Mouse (Mus musculus): Measurements from ENCODE around the gene Sptssa. TPM values are rescaled to one million over a fixed set of nuclear protein-coding genes. Genes with fewer than 3 reads are reported as not detected.

Sptssa gene
- total and polyA plus RNA-seq, 2 experiments from 2014 or later = 66.0 to 222 TPM

- Histone ChIP-seq H3K4me1 (ENCODE audit: insufficient read depth, low read length) (peaks cover 5% of the 10 kb centered on the region; the same call in 1 of the 2 replicates), H3K9me3 (ENCODE audit: low read length) (no peaks in the 10 kb centered on the region), H3K4me2 (ENCODE audit: low read depth, low read length) (0 out of 2 replicates have a peak overlapping the region, but pooled peaks have one; percentile 1), H3K27ac (peak overlapping the region; percentile 11; the same call in 1 of the 2 replicates), H3K36me3 (ENCODE audit: insufficient read depth, low read length) (no peaks in the 10 kb centered on the region), H3K4me3 (ENCODE audit: low read length) (no peak overlapping the region), H3K9ac (replicated peaks; ENCODE audit: low read length) (no peak overlapping the region), H3K27me3 (ENCODE audit: insufficient read depth, low read length) (no peaks in the 10 kb centered on the region)
- TF ChIP-seq CTCF (IDR thresholded peaks at IDR 0.05; ENCODE audit: low read depth) = no peak
- DNase-seq (ENCODE audit: low spot score) = no peak
- no peak for ATAC-seq
- WGBS = 58% methylated on average over 8 of the region's 8 CpGs
Observed at GRCm38 (mm10) chr12:54651820-54652219, 4.6 kb downstream of the Sptssa start.

GRCm38 (mm10) chr12:54651158-54651557, 5.2 kb downstream of the Sptssa start:
- Histone ChIP-seq H3K36me3 (ENCODE audit: insufficient read depth, low read length) (no peaks in the 10 kb centered on the region), H3K9ac (replicated peaks; ENCODE audit: low read length) (no peak overlapping the region), H3K4me1 (ENCODE audit: insufficient read depth, low read length) (peaks cover 5% of the 10 kb centered on the region; the same call in 1 of the 2 replicates), H3K27me3 (ENCODE audit: insufficient read depth, low read length) (no peaks in the 10 kb centered on the region), H3K4me3 (ENCODE audit: low read length) (no peak overlapping the region), H3K9me3 (ENCODE audit: low read length) (no peaks in the 10 kb centered on the region), H3K27ac (no peak overlapping the region), H3K4me2 (ENCODE audit: low read depth, low read length) (no peak overlapping the region)
- 35% methylated on average over 1 of the region's 1 CpGs for WGBS
- no peak for DNase-seq (ENCODE audit: low spot score)
- no peak for ATAC-seq
- TF ChIP-seq CTCF (IDR thresholded peaks at IDR 0.05; ENCODE audit: low read depth) = no peak

GRCm38 (mm10) chr12:54644947-54645346, 11.4 kb downstream of the Sptssa start:
- no peak for ATAC-seq
- H3K4me3 ChIP-seq (ENCODE audit: low read length) = no peak overlapping the region

GRCm38 (mm10) chr12:54643320-54643892, 13.0 kb downstream of the Sptssa start:
- DNase-seq (ENCODE audit: low spot score) = no peak
- no peak overlapping the region for H3K4me3 ChIP-seq (ENCODE audit: low read length)
- WGBS = 77% methylated on average over 5 of the region's 5 CpGs
- no peak overlapping the region for H3K4me2 ChIP-seq (ENCODE audit: low read depth, low read length)
- no peak for TF ChIP-seq CTCF (IDR thresholded peaks at IDR 0.05; ENCODE audit: low read depth)
- H3K36me3 ChIP-seq (ENCODE audit: insufficient read depth, low read length) = no peaks in the 10 kb centered on the region
- H3K27me3 ChIP-seq (ENCODE audit: insufficient read depth, low read length) = no peaks in the 10 kb centered on the region
- ATAC-seq = no peak
- H3K4me1 ChIP-seq (ENCODE audit: insufficient read depth, low read length) = no peaks in the 10 kb centered on the region
- H3K9me3 ChIP-seq (ENCODE audit: low read length) = no peaks in the 10 kb centered on the region
- H3K9ac ChIP-seq (replicated peaks; ENCODE audit: low read length) = no peak overlapping the region
- H3K27ac ChIP-seq = no peak overlapping the region

More at GRCm38 (mm10) chr12:54644947-54645346, 11.4 kb downstream of the Sptssa start:
- 74% methylated on average over 2 of the region's 2 CpGs for WGBS
- TF ChIP-seq CTCF (IDR thresholded peaks at IDR 0.05; ENCODE audit: low read depth) = peak; percentile 28
- Histone ChIP-seq H3K9me3 (ENCODE audit: low read length) (no peaks in the 10 kb centered on the region), H3K27ac (no peak overlapping the region), H3K4me2 (ENCODE audit: low read depth, low read length) (no peak overlapping the region), H3K36me3 (ENCODE audit: insufficient read depth, low read length) (no peaks in the 10 kb centered on the region), H3K4me1 (ENCODE audit: insufficient read depth, low read length) (no peaks in the 10 kb centered on the region), H3K9ac (replicated peaks; ENCODE audit: low read length) (no peak overlapping the region), H3K27me3 (ENCODE audit: insufficient read depth, low read length) (no peaks in the 10 kb centered on the region)
- no peak for DNase-seq (ENCODE audit: low spot score)

GRCm38 (mm10) chr12:54641374-54641773, 15.0 kb downstream of the Sptssa start:
- over 99% methylated on average over 4 of the region's 4 CpGs for WGBS
- Histone ChIP-seq H3K36me3 (ENCODE audit: insufficient read depth, low read length) (no peaks in the 10 kb centered on the region), H3K4me2 (ENCODE audit: low read depth, low read length) (no peak overlapping the region), H3K27me3 (ENCODE audit: insufficient read depth, low read length) (no peaks in the 10 kb centered on the region), H3K9ac (replicated peaks; ENCODE audit: low read length) (no peak overlapping the region), H3K9me3 (ENCODE audit: low read length) (no peaks in the 10 kb centered on the region), H3K4me3 (ENCODE audit: low read length) (no peak overlapping the region), H3K4me1 (ENCODE audit: insufficient read depth, low read length) (no peaks in the 10 kb centered on the region), H3K27ac (no peak overlapping the region)
- DNase-seq (ENCODE audit: low spot score) (no peak), ATAC-seq (no peak)
- TF ChIP-seq CTCF (IDR thresholded peaks at IDR 0.05; ENCODE audit: low read depth) = no peak

- Histone ChIP-seq H3K27ac (no peak overlapping the region), H3K27me3 (ENCODE audit: insufficient read depth, low read length) (no peaks in the 10 kb centered on the region), H3K4me1 (ENCODE audit: insufficient read depth, low read length) (no peaks in the 10 kb centered on the region), H3K4me3 (ENCODE audit: low read length) (no peak overlapping the region), H3K9ac (replicated peaks; ENCODE audit: low read length) (no peak overlapping the region), H3K9me3 (ENCODE audit: low read length) (no peaks in the 10 kb centered on the region), H3K36me3 (ENCODE audit: insufficient read depth, low read length) (no peaks in the 10 kb centered on the region), H3K4me2 (ENCODE audit: low read depth, low read length) (no peak overlapping the region)
- no peak for DNase-seq (ENCODE audit: low spot score)
- TF ChIP-seq CTCF (IDR thresholded peaks at IDR 0.05; ENCODE audit: low read depth) = no peak
- WGBS = 81% methylated on average over 6 of the region's 6 CpGs
- ATAC-seq = no peak
Observed at GRCm38 (mm10) chr12:54640259-54640658, 16.1 kb downstream of the Sptssa start.

- WGBS = 62% methylated on average over 1 of the region's 1 CpGs
- Histone ChIP-seq H3K4me1 (ENCODE audit: insufficient read depth, low read length) (no peaks in the 10 kb centered on the region), H3K4me2 (ENCODE audit: low read depth, low read length) (no peak overlapping the region), H3K27ac (no peak overlapping the region), H3K9ac (replicated peaks; ENCODE audit: low read length) (no peak overlapping the region), H3K4me3 (ENCODE audit: low read length) (no peak overlapping the region), H3K9me3 (ENCODE audit: low read length) (no peaks in the 10 kb centered on the region), H3K36me3 (ENCODE audit: insufficient read depth, low read length) (no peaks in the 10 kb centered on the region), H3K27me3 (ENCODE audit: insufficient read depth, low read length) (no peaks in the 10 kb centered on the region)
- no peak for TF ChIP-seq CTCF (IDR thresholded peaks at IDR 0.05; ENCODE audit: low read depth)
- DNase-seq (ENCODE audit: low spot score) (no peak), ATAC-seq (no peak)
Observed at GRCm38 (mm10) chr12:54637033-54637432, 19.3 kb downstream of the Sptssa start.

All from hindbrain, postnatal 0 days (tissue).